Mouse (Mus musculus) adrenal gland, postnatal 14 days (tissue): ENCODE measurements around the gene Larp4b. TPM values are rescaled to one million over a fixed set of nuclear protein-coding genes. Genes with fewer than 3 reads are reported as not detected.

Source experiments
- DNase-seq: peaks from one replicate; pipeline ENCODE4 v3.0.0; 2021; ENCODE audit warnings: mixed read lengths
- total RNA-seq: library from RNA; stranded (reverse); gene quantifications from 2 replicates; pipeline ENCODE4 v1.2.3, GENCODE M21; 2021

Gene Larp4b
- total RNA-seq, 1 experiment from 2014 or later, result 73.0 TPM

- DNase-seq, result no peak
These were observed 85.0 kb downstream of the Larp4b start for GRCm38 (mm10) chr13:9178718-9179117.

- peak; percentile 22 for DNase-seq
These were observed 86.5 kb downstream of the Larp4b start for GRCm38 (mm10) chr13:9180221-9180620.

- DNase-seq, result no peak
These were observed 87.4 kb downstream of the Larp4b start for GRCm38 (mm10) chr13:9181106-9181505.

GRCm38 (mm10) chr13:9181666-9182264 is 88.1 kb downstream of the Larp4b start:
- peak; percentile 89 for DNase-seq

GRCm38 (mm10) chr13:9184281-9184680 is 90.6 kb downstream of the Larp4b start:
- DNase-seq, result no peak

- no peak for DNase-seq
These were observed 91.0 kb downstream of the Larp4b start for GRCm38 (mm10) chr13:9184716-9185115.

- DNase-seq, result no peak
These were observed 93.5 kb downstream of the Larp4b start for GRCm38 (mm10) chr13:9187156-9187555.

- no peak for DNase-seq
These were observed 94.2 kb downstream of the Larp4b start for GRCm38 (mm10) chr13:9187566-9188530.

GRCm38 (mm10) chr13:9189481-9189880 is 95.8 kb downstream of the Larp4b start:
- no peak for DNase-seq

- peak; percentile 48 for DNase-seq
These were observed 97.8 kb downstream of the Larp4b start for GRCm38 (mm10) chr13:9191172-9192140.

- DNase-seq, result no peak
These were observed 99.2 kb downstream of the Larp4b start for GRCm38 (mm10) chr13:9192797-9193330.

- DNase-seq, result no peak
These were observed 101.0 kb downstream of the Larp4b start for GRCm38 (mm10) chr13:9194656-9195055.

- DNase-seq, result no peak
These were observed 101.9 kb downstream of the Larp4b start for GRCm38 (mm10) chr13:9195565-9195964.

GRCm38 (mm10) chr13:9198106-9198505 is 104.4 kb downstream of the Larp4b start:
- no peak for DNase-seq

GRCm38 (mm10) chr13:9198728-9199464 is 105.2 kb downstream of the Larp4b start:
- DNase-seq, result peak; percentile 32

GRCm38 (mm10) chr13:9199465-9199844 is 105.8 kb downstream of the Larp4b start:
- no peak for DNase-seq

GRCm38 (mm10) chr13:9222761-9223405 is 129.2 kb downstream of the Larp4b start:
- no peak for DNase-seq
